Mouse (Mus musculus) forebrain, embryonic 14.5 days (tissue): Measurements from ENCODE around the gene Rgs6. TPM values are rescaled to one million over a fixed set of nuclear protein-coding genes. Genes with fewer than 3 reads are reported as not detected.

Experiments
- ATAC-seq: fragments of 200-750 bp; cut with Nextera tagmentation; 2 replicates; pipeline ENCODE4 v1.8.0; 2017; ENCODE audit warnings: mild to moderate bottlenecking, moderate library complexity
- DNase-seq: peaks from one replicate; pipeline ENCODE4 v3.0.0-alpha.2; 2015; ENCODE audit warnings: low spot score
- H3K27ac ChIP-seq: fragments of 300-500 bp; sonication (generic); 2 replicates; pipeline ENCODE4 v1.5.1; 2014; ENCODE audit warnings: low read depth, mild to moderate bottlenecking, control low read depth, low read length, moderate library complexity
- H3K27me3 ChIP-seq: fragments of 300-500 bp; sonication (generic); replicated peaks from 2 replicates; pipeline ENCODE4 v1.6.1; 2014; ENCODE audit warnings: low read length, control low read depth, mixed read lengths; ENCODE audit not compliant: control insufficient read depth, insufficient read depth
- H3K36me3 ChIP-seq: fragments of 300-500 bp; sonication (generic); 2 replicates; pipeline ENCODE4 v1.6.1; 2014; ENCODE audit warnings: low read length, control low read depth; ENCODE audit not compliant: control insufficient read depth, insufficient read depth
- H3K4me1 ChIP-seq: fragments of 300-500 bp; sonication (generic); 2 replicates; pipeline ENCODE4 v1.6.1; 2014; ENCODE audit warnings: antibody characterized with exemption, low read length, control low read depth; ENCODE audit not compliant: control insufficient read depth, insufficient read depth
- H3K4me2 ChIP-seq: fragments of 300-500 bp; sonication (generic); 2 replicates; pipeline ENCODE4 v1.6.1; 2014; ENCODE audit warnings: mild to moderate bottlenecking, control low read depth, low read length
- H3K4me3 ChIP-seq: fragments of 300-500 bp; sonication (generic); 2 replicates; pipeline ENCODE4 v1.5.1; 2014; ENCODE audit warnings: low read depth, low read length, control low read depth
- H3K9ac ChIP-seq: fragments of 300-500 bp; sonication (generic); 2 replicates; pipeline ENCODE4 v1.6.1; 2014; ENCODE audit warnings: mild to moderate bottlenecking, low read length, control low read depth, moderate library complexity
- H3K9me3 ChIP-seq: fragments of 300-500 bp; sonication (generic); replicated peaks from 2 replicates; pipeline ENCODE4 v1.6.1; 2016; ENCODE audit warnings: low read length, control low read depth, mixed read lengths; ENCODE audit not compliant: control insufficient read depth
- WGBS: fragments of 180-500 bp; shearing (Covaris S2); extraction: QIAGEN DNeasy Blood & Tissue Kit; methylation state at CpG from one replicate; pipeline ENCODE4 v1.1.7; 2014; 5-methylcytosine and 5-hydroxymethylcytosine counted together
- polyA plus RNA-seq: library from polyadenylated mRNA; unstranded; fragments of >200 nt; fragmentation: Nextera tagmentation; extraction: Ambion mirVana; gene quantifications from 2 replicates; pipeline ENCODE4 v1.2.1, GENCODE M21; 2014

Rgs6 gene
- polyA plus RNA-seq, 1 experiment from 2014 or later, result 5.0 TPM

DNA sequence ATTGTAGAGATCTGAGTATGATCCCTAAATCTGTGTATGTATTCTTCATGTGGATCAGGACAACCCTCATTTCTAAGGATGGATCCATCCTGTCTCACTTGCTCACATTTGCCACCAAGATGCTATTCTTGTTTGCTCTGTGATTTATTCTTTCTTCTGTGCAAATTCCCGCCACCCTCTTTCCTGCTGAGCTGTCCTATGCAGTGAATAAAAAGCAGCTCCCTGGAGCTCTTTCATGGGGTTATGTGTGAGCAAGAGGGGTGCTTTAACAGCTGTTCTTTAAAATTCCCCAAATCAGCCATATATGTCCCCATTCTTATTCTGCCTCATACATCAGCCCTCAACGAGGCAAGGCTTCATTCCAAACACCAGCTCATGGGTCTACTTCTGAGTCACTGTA is 277.6 kb downstream of the Rgs6 start:
- H3K4me3 ChIP-seq, result no peak overlapping the region
- no peak for ATAC-seq
- no peaks in the 10 kb centered on the region for H3K9me3 ChIP-seq
- no peaks in the 10 kb centered on the region for H3K27me3 ChIP-seq
- DNase-seq, result no peak
- 53% methylated on average over 2 of the region's 2 CpGs for WGBS
- H3K27ac ChIP-seq, result no peak overlapping the region
- H3K9ac ChIP-seq, result no peak overlapping the region
- H3K36me3 ChIP-seq, result no peaks in the 10 kb centered on the region
- H3K4me2 ChIP-seq, result no peak overlapping the region
- no peaks in the 10 kb centered on the region for H3K4me1 ChIP-seq

DNA sequence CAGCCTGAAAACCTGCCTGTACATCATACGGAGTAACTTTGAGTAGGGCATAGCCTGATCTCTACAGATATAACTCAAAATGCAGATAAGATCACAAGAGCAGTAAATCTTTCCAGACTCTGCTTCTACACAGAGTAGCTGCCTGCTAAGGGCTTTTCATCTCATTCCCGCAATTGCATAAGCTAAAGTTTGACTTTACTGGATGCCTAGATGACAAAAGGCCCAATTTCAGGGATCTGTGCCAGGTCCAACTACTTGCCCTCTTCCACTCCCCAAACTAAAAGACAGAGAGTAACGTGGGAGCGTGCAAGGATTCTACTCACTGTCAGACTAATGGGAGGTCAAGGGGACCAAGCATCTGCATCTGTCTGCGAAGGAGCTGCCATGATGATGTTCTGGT is 292.6 kb downstream of the Rgs6 start:
- WGBS, result 86% methylated on average over 5 of the region's 5 CpGs
- Histone ChIP-seq H3K27me3 (no peaks in the 10 kb centered on the region), H3K27ac (no peak overlapping the region), H3K9me3 (no peaks in the 10 kb centered on the region), H3K4me1 (no peaks in the 10 kb centered on the region), H3K4me2 (no peak overlapping the region), H3K9ac (no peak overlapping the region), H3K36me3 (no peaks in the 10 kb centered on the region), H3K4me3 (no peak overlapping the region)
- ATAC-seq (no peak), DNase-seq (no peak)

DNA sequence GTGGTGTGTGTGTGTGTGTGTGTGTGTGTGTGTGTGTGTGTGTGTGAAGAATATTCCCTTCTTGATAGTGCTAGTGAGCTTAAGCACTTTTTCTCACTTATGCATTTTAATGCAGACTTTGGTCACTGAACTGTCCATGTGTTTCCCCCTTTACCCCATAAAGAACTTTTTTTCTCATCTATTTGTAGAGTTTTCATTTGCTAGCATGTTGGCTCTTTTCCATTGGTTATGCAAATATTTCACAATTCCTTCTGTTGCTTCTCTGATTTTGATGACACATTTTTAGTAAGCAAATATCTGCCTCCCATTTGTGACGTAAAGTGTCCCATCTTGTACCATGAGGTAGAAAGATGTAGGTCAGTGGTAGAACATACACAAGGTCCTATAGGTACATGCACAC is 295.0 kb downstream of the Rgs6 start:
- ATAC-seq, result no peak

DNA sequence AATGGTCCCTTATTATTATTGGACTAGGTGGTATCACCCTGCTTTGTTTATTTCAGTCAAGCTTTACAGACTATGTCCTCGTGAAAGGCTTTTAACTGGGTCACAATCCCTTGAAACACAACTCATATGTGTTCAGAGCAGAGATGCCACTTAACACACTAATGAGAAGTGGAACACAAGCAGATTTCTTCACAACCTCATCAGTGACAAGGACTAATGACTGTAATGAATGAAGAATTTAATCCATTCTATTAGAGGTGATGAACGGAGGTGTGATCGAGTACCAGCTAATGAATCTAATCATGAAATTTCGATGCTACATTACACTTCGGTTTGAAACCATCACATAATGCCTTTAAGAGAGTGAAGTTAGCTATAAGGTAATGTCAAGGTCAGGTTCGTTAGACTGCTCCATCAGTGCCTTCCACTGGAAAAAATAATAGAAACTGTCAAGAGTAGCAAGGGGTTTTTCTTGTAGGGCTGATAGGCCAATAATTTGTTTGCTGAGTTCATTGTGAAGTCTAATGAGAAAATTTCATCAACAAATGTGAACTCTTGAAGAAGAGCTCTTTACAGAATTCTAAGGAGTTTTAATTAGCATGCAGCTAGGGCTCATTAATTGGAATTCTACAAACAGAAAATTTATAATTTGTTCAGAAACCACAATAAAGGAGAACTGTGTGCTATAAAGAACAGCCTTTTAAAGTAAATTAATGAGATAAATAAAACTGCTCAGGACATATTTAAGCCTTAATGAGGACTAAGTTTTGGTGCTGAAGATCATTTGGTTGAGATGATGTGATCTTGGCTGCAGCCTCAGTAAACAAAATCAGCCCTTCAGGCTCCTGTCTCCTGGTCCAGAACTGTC is 307.1 kb downstream of the Rgs6 start:
- no peak overlapping the region for H3K27ac ChIP-seq
- DNase-seq, result peak; percentile 55
- 24% methylated on average over 6 of the region's 6 CpGs for WGBS

More for the DNA sequence above, 295.0 kb downstream of the Rgs6 start:
- no peak for DNase-seq
- no peaks in the 10 kb centered on the region for H3K27me3 ChIP-seq
- no peaks in the 10 kb centered on the region for H3K9me3 ChIP-seq
- no peaks in the 10 kb centered on the region for H3K36me3 ChIP-seq
- no peak overlapping the region for H3K4me3 ChIP-seq
- H3K4me1 ChIP-seq, result no peaks in the 10 kb centered on the region
- H3K4me2 ChIP-seq, result no peak overlapping the region
- 69% methylated on average over 1 of the region's 1 CpGs for WGBS
- H3K9ac ChIP-seq, result no peak overlapping the region
- H3K27ac ChIP-seq, result no peak overlapping the region

DNA sequence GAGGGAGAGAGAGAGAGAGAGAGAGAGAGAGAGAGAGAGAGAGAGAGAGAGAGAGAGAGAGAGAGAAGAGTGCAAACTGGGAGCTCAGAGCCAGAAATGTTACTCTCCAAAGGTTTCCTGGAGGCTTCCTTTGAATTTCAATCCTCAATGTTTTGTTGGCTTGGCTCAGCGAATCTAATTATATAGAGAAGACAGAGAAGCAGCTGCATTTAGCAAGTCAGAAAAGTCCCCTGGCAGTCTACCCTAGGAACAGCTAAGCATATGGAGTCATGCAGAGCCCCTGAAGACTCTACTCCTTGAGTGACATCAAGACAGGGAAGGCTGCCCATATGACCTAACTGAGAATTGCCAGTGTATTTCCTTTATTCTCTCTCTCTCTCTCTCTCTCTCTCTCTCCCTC is 317.7 kb downstream of the Rgs6 start:
- ATAC-seq (no peak), DNase-seq (peak; percentile 54)
- Histone ChIP-seq H3K27me3 (no peaks in the 10 kb centered on the region), H3K27ac (no peak overlapping the region), H3K9me3 (no peaks in the 10 kb centered on the region), H3K36me3 (no peaks in the 10 kb centered on the region), H3K9ac (no peak overlapping the region), H3K4me3 (no peak overlapping the region), H3K4me2 (no peak overlapping the region), H3K4me1 (no peaks in the 10 kb centered on the region)
- 48% methylated on average over 1 of the region's 1 CpGs for whole genome bisulfite sequencing

More for the DNA sequence above, 307.1 kb downstream of the Rgs6 start:
- H3K4me1 ChIP-seq, result no peaks in the 10 kb centered on the region
- H3K9me3 ChIP-seq, result no peaks in the 10 kb centered on the region
- H3K27me3 ChIP-seq, result no peaks in the 10 kb centered on the region
- H3K4me3 ChIP-seq, result no peak overlapping the region
- no peak overlapping the region for H3K9ac ChIP-seq
- H3K4me2 ChIP-seq, result no peak overlapping the region
- no peaks in the 10 kb centered on the region for H3K36me3 ChIP-seq
- peak; percentile 42; the same call in 1 of the 2 replicates for ATAC-seq

DNA sequence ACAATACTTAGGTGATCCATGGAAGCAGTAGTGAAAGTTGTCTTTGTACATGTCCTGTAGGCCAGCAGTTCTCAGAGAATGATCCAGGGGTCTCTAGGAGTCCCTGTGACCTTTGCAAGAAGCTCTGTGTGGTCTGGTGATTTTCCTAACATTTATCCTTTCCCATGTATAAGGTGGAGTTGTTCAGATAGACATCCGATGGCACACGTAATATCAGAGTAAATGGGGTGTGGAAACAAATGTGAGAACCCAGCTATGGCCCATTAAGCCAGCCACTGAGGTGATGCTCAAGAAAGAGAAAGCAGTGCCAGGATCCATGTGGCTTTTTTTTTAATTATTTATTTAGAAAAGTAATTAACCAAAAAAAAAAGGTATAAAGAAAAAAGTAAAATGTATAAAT is 322.8 kb downstream of the Rgs6 start:
- H3K4me2 ChIP-seq, result no peak overlapping the region
- no peak overlapping the region for H3K4me3 ChIP-seq
- no peaks in the 10 kb centered on the region for H3K36me3 ChIP-seq
- 91% methylated on average over 2 of the region's 2 CpGs for WGBS
- ATAC-seq (no peak), DNase-seq (no peak)
- no peaks in the 10 kb centered on the region for H3K27me3 ChIP-seq
- H3K9me3 ChIP-seq, result no peaks in the 10 kb centered on the region
- H3K4me1 ChIP-seq, result no peaks in the 10 kb centered on the region
- H3K27ac ChIP-seq, result no peak overlapping the region
- no peak overlapping the region for H3K9ac ChIP-seq

DNA sequence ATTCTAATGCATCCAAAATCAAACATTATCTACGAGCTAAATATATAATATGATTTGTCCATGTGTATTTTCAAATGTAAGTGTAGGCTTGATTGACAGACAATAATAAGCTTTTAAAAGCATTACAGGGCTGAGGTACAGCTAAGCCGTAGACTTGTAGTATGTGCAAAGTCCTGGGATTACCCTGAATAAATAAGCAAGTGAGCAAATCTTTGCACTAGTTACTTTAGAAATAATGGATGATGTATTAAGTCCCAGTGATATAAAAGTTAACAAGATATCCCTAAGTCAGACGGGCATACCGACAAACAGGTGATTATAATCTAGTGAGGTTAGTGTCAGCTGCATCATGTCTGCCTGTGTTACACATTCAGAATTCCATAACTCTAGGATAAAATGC is 326.0 kb downstream of the Rgs6 start:
- no peak for ATAC-seq
- no peaks in the 10 kb centered on the region for H3K36me3 ChIP-seq
- no peaks in the 10 kb centered on the region for H3K4me1 ChIP-seq
- H3K4me2 ChIP-seq, result no peak overlapping the region
- WGBS, result 90% methylated on average over 4 of the region's 4 CpGs
- no peaks in the 10 kb centered on the region for H3K27me3 ChIP-seq
- no peak overlapping the region for H3K27ac ChIP-seq
- DNase-seq, result no peak
- H3K4me3 ChIP-seq, result no peak overlapping the region
- H3K9ac ChIP-seq, result no peak overlapping the region
- no peaks in the 10 kb centered on the region for H3K9me3 ChIP-seq

DNA sequence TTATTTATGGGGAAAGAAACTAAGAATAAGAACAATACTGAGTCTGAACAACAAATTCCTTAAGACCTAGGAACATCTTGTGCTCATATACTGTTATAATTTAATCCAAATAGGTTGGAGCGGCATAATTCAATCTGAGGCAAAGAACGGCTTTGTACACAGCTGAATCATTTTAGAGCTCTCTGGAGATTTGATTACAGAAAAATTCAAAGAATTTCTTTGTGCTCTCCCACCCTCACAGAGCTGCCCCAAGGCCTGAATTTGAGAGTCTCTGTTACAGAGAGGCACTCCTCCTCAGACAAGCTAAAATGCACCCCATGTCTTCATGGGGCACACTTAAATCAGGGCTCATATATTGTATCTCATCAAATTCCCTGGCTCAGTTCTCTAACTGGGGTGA is 332.1 kb downstream of the Rgs6 start:
- Histone ChIP-seq H3K4me3 (no peak overlapping the region), H3K36me3 (no peaks in the 10 kb centered on the region), H3K9me3 (no peaks in the 10 kb centered on the region), H3K4me2 (no peak overlapping the region), H3K4me1 (no peaks in the 10 kb centered on the region), H3K27me3 (no peaks in the 10 kb centered on the region), H3K27ac (no peak overlapping the region), H3K9ac (no peak overlapping the region)
- DNase-seq, result no peak
- no peak for ATAC-seq
- WGBS, result 52% methylated on average over 2 of the region's 2 CpGs

DNA sequence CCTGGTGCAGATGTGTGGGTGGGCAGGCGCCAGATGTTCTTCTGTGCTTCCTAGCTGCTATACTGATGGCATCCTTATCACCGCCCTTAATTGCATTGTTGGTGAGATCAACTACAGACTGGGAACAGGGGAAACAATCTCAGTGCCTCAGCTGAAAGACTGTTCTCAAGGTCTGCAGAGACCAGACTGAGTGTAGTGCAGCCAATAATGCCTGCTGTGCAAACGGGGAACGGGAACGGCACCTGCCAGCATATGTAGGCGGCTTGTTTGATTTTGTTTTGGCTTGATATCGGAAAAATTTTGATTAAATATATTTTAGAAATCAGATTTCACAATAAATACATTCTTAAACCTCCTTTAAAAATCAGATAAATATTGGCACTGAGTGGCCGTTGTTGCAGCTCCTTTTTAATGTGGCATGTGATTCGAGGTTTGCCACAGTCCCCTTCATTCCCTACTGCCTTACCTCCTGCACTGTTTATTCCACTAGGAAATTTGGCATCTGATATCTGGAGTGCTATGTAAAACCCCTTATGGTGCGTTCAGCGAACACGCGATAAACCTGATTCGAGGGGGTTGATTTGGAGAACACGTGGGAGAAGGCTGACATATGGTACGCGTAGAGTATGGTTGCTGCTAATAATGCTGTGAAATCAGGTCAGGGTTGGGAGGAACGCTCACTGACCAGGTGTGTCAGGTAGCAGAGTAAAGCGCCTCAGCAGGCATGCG is 333.4 kb downstream of the Rgs6 start:
- ATAC-seq (peak; percentile 54; the same call in 1 of the 2 replicates), DNase-seq (peak; percentile 64)
- Histone ChIP-seq H3K9ac (no peak overlapping the region), H3K36me3 (no peaks in the 10 kb centered on the region), H3K4me2 (no peak overlapping the region), H3K4me3 (no peak overlapping the region), H3K4me1 (no peaks in the 10 kb centered on the region), H3K27ac (no peak overlapping the region), H3K9me3 (no peaks in the 10 kb centered on the region), H3K27me3 (no peaks in the 10 kb centered on the region)
- 85% methylated on average over 20 of the region's 20 CpGs for WGBS
